Mouse (Mus musculus): ENCODE data around the gene Zdhhc13.

GRCm38 (mm10) chr7:48875096-48875495 lies 86.3 kb downstream of the Zdhhc13 start:
- no peak for TF ChIP-seq CTCF (conservative IDR thresholded peaks at IDR 0.05; ENCODE audit: low read length)
- no peak for TF ChIP-seq POU5F1 (IDR thresholded peaks at IDR 0.05; ENCODE audit: borderline replicate concordance, low read length)
- no peak for TF ChIP-seq NANOG (IDR thresholded peaks at IDR 0.05; ENCODE audit: borderline replicate concordance, low read length)
